Mouse (Mus musculus): ENCODE measurements around the gene Irak3.

GRCm38 (mm10) chr10:120164931-120165792, 36.8 kb downstream of the Irak3 start:
- TF ChIP-seq CHD2 (IDR thresholded peaks at IDR 0.05; ENCODE audit: low read depth, low read length) (no peak), ZNF384 (IDR thresholded peaks at IDR 0.05; ENCODE audit: low read depth, low read length) (no peak)
